Mouse (Mus musculus) myocyte (in vitro differentiated cells): ENCODE data around the gene Gipr.

ENCODE experiments used
- CEBPB ChIP-seq: IDR thresholded peaks from 2 replicates; pipeline ENCODE4 v1.6.1; 2011; ENCODE audit warnings: mild to moderate bottlenecking, moderate library complexity; ENCODE audit not compliant: poor library complexity, insufficient read depth, severe bottlenecking
- MAX ChIP-seq: IDR thresholded peaks from one replicate; pipeline ENCODE4 v1.6.1; 2011; ENCODE audit warnings: low read depth, mild to moderate bottlenecking, control low read depth
- MYOD1 ChIP-seq, 3 experiments: IDR thresholded peaks; one replicate each; pipeline ENCODE4 v1.6.1; 2011; ENCODE audit warnings: control low read depth in 2 of 3, low read depth in 2 of 3, mild to moderate bottlenecking in 2 of 3, moderate library complexity in 1 of 3; ENCODE audit not compliant: insufficient read length in 2 of 3, control insufficient read depth in 1 of 3
- MYOG ChIP-seq, 3 experiments: IDR thresholded peaks; one replicate each; pipeline ENCODE4 v1.6.1; 2011; ENCODE audit warnings: control low read depth in 2 of 3, low read depth in 2 of 3, mild to moderate bottlenecking in 2 of 3; ENCODE audit not compliant: insufficient read length in 2 of 3, control insufficient read depth in 1 of 3, insufficient read depth in 1 of 3
- POLR2A ChIP-seq: IDR thresholded peaks from one replicate; pipeline ENCODE4 v1.6.1; 2011; ENCODE audit warnings: low read depth, mild to moderate bottlenecking, control low read depth, moderate library complexity; ENCODE audit not compliant: insufficient read length
- REST ChIP-seq: IDR thresholded peaks from one replicate; pipeline ENCODE4 v1.6.1; 2011; ENCODE audit warnings: mild to moderate bottlenecking, control low read depth, moderate library complexity; ENCODE audit not compliant: insufficient read depth, insufficient read length
- SRF ChIP-seq: IDR thresholded peaks from one replicate; pipeline ENCODE4 v1.6.1; 2011; ENCODE audit warnings: low read depth; ENCODE audit not compliant: control insufficient read depth, insufficient read length
- TCF12 ChIP-seq: IDR thresholded peaks from one replicate; pipeline ENCODE4 v1.6.1; 2011; ENCODE audit warnings: mild to moderate bottlenecking, control low read depth; ENCODE audit not compliant: poor library complexity, insufficient read depth, severe bottlenecking
- TCF3 ChIP-seq: IDR thresholded peaks from one replicate; pipeline ENCODE4 v1.6.1; 2011; ENCODE audit warnings: low read depth, control low read depth; ENCODE audit not compliant: insufficient read length
- USF1 ChIP-seq: IDR thresholded peaks from one replicate; pipeline ENCODE4 v1.6.1; 2011; ENCODE audit warnings: low read depth, mild to moderate bottlenecking, control low read depth, moderate library complexity

- TF ChIP-seq POLR2A (no peak), MYOG (IDR thresholded peaks at IDR 0.05; ENCODE audit: control insufficient read depth in 1 of 3, insufficient read depth in 1 of 3, insufficient read length in 2 of 3, low read depth in 2 of 3) (no peak), CEBPB (no peak), REST (no peak), TCF3 (no peak), MAX (no peak), MYOD1 (IDR thresholded peaks at IDR 0.05; ENCODE audit: control insufficient read depth in 1 of 3, insufficient read length in 2 of 3, low read depth in 2 of 3) (peak in 2 of 3 experiments; percentile 94 to 96), TCF12 (no peak), SRF (no peak), USF1 (peak; percentile 47)
Observed at GRCm38 (mm10) chr7:19163752-19164151, 2.2 kb downstream of the Gipr start.
